Mouse (Mus musculus) stomach, embryonic 14.5 days (tissue): ENCODE results near the gene Klf6. TPM values are rescaled to one million over a fixed set of nuclear protein-coding genes. Genes with fewer than 3 reads are reported as not detected.

ENCODE experiments used
- ATAC-seq: fragments of 200-750 bp; cut with Nextera tagmentation; 2 replicates; pipeline ENCODE4 v1.8.0; 2017; ENCODE audit warnings: low read depth, moderate TSS enrichment; ENCODE audit not compliant: insufficient number of reproducible peaks, insufficient read depth, low FRiP score
- H3K27ac ChIP-seq: fragments of 300-500 bp; sonication (generic); 2 replicates; pipeline ENCODE4 v1.5.1; 2014; ENCODE audit warnings: mild to moderate bottlenecking, low read length, moderate library complexity, mixed read lengths
- H3K27me3 ChIP-seq: fragments of 300-500 bp; sonication (generic); 2 replicates; pipeline ENCODE4 v1.6.1; 2014; ENCODE audit warnings: low read length, control low read depth, mixed read lengths; ENCODE audit not compliant: control insufficient read depth, insufficient read depth
- H3K36me3 ChIP-seq: fragments of 300-500 bp; sonication (generic); 2 replicates; pipeline ENCODE4 v1.6.1; 2014; ENCODE audit warnings: mild to moderate bottlenecking, control low read depth, low read length, moderate library complexity, mixed read lengths; ENCODE audit not compliant: control insufficient read depth, insufficient read depth
- H3K4me1 ChIP-seq: fragments of 300-500 bp; sonication (generic); 2 replicates; pipeline ENCODE4 v1.6.1; 2014; ENCODE audit warnings: low read length, control low read depth, mixed read lengths; ENCODE audit not compliant: control insufficient read depth, insufficient read depth
- H3K4me2 ChIP-seq: fragments of 300-500 bp; sonication (generic); replicated peaks from 2 replicates; pipeline ENCODE4 v1.6.1; 2014; ENCODE audit warnings: low read depth, low read length, control low read depth
- H3K4me3 ChIP-seq: fragments of 300-500 bp; sonication (generic); 2 replicates; pipeline ENCODE4 v1.5.1; 2014; ENCODE audit warnings: low read depth, low read length, control low read depth
- H3K9ac ChIP-seq: fragments of 300-500 bp; sonication (generic); replicated peaks from 2 replicates; pipeline ENCODE4 v1.6.1; 2014; ENCODE audit warnings: low read depth, mild to moderate bottlenecking, control low read depth, low read length, moderate library complexity, mixed read lengths
- H3K9me3 ChIP-seq: fragments of 300-500 bp; sonication (generic); 2 replicates; pipeline ENCODE4 v1.6.1; 2016; ENCODE audit warnings: low read depth, low read length, control low read depth; ENCODE audit not compliant: control insufficient read depth
- WGBS: fragments of 180-500 bp; shearing (Covaris S2); extraction: QIAGEN DNeasy Blood & Tissue Kit; methylation state at CpG from one replicate; pipeline ENCODE4 v1.1.7; 2014; 5-methylcytosine and 5-hydroxymethylcytosine counted together
- microRNA-seq: library from miRNA; unstranded; fragments of <30 nt; microRNA quantifications from one replicate; pipeline ENCODE4, GENCODE M21; 2016
- polyA plus RNA-seq: library from polyadenylated mRNA; unstranded; fragments of >200 nt; fragmentation: Nextera tagmentation; extraction: Ambion mirVana; gene quantifications from 2 replicates; pipeline ENCODE4 v1.2.1, GENCODE M21; 2014

The Klf6 gene
- polyA plus RNA-seq, 1 experiment from 2014 or later, result 90.3 TPM

GRCm38 (mm10) chr13:5897176-5897959, 36.1 kb downstream of the Klf6 start:
- no peaks in the 10 kb centered on the region for H3K36me3 ChIP-seq
- WGBS, result 54% methylated on average over 14 of the region's 14 CpGs
- no peak overlapping the region for H3K27ac ChIP-seq
- ATAC-seq, result no peak
- no peaks in the 10 kb centered on the region for H3K4me1 ChIP-seq
- H3K9ac ChIP-seq, result no peak overlapping the region
- H3K27me3 ChIP-seq, result no peaks in the 10 kb centered on the region
- no peaks in the 10 kb centered on the region for H3K9me3 ChIP-seq
- H3K4me3 ChIP-seq, result no peak overlapping the region
- H3K4me2 ChIP-seq, result no peak overlapping the region

- WGBS, result 75% methylated on average over 1 of the region's 1 CpGs
- Histone ChIP-seq H3K4me3 (no peak overlapping the region), H3K9me3 (no peaks in the 10 kb centered on the region), H3K27ac (no peak overlapping the region), H3K4me1 (no peaks in the 10 kb centered on the region), H3K4me2 (no peak overlapping the region), H3K27me3 (no peaks in the 10 kb centered on the region), H3K9ac (no peak overlapping the region), H3K36me3 (no peaks in the 10 kb centered on the region)
- ATAC-seq, result no peak
Observed at GRCm38 (mm10) chr13:5899021-5899420, 37.7 kb downstream of the Klf6 start.

DNA sequence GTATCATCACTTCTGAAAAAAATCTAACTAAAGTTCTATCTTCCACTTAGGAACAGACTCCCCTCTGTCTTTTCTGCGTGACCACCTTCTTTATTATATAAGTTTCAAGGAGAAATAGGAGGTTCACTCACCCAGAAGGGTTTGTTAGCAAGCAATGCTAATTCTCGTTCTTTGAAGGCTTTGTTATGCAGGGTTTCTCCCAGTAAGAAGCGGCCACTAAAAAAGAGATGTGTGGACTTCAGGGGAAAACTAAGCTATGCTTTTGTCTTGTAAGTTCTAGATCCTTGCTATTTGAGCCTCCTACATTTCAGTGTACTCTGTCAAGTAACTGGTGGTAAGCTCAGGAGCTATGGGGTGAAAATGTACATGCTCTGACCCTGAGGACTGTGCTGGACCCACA, 38.4 kb downstream of the Klf6 start:
- Histone ChIP-seq H3K9me3 (no peaks in the 10 kb centered on the region), H3K9ac (no peak overlapping the region), H3K36me3 (no peaks in the 10 kb centered on the region), H3K27me3 (no peaks in the 10 kb centered on the region), H3K4me1 (no peaks in the 10 kb centered on the region), H3K27ac (no peak overlapping the region), H3K4me3 (no peak overlapping the region), H3K4me2 (no peak overlapping the region)
- WGBS, result 75% methylated on average over 3 of the region's 3 CpGs
- ATAC-seq, result no peak

DNA sequence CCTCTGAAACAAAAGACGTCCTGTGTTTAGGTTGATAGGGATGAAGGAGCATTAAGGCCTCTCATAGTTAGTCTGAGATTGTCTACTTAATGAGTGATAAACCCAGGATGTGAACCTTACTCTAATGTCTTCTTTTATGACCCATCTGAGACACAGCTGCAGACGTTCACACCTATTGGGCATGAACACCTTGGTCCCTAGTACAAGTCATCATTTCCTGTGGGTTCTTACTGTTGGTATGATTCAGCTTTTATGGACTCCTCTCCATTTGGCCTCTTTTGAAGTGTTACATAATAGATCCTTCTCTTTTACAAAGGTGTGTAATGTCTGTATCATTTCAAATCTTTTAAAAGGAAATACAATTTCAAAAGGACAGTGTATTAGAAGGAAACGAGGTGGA, 51.9 kb downstream of the Klf6 start:
- Histone ChIP-seq H3K4me1 (no peaks in the 10 kb centered on the region), H3K9me3 (no peaks in the 10 kb centered on the region), H3K4me2 (no peak overlapping the region), H3K27me3 (no peaks in the 10 kb centered on the region), H3K4me3 (no peak overlapping the region), H3K9ac (no peak overlapping the region), H3K27ac (no peak overlapping the region), H3K36me3 (no peaks in the 10 kb centered on the region)
- ATAC-seq, result no peak
- WGBS, result 59% methylated on average over 3 of the region's 3 CpGs

DNA sequence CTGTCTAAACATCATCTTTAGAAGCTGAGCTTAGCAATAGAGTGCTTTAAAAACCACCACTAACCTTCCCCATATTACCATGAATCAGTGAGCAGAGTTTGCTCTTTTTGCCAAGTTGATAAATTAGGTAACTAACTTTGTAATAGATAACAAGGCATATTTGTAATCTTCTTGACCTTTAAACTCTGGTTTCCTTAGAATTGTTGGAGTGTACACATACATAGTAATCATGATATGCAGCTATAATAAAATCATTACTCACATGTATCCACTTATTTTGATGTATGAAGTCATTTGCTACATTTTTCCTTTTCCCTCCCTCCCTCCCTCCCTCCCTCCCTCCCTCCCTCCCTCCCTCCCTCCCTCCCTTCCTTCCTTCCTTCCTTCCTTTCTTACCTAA, 56.1 kb downstream of the Klf6 start:
- no peak overlapping the region for H3K9ac ChIP-seq
- no peak overlapping the region for H3K4me2 ChIP-seq
- H3K9me3 ChIP-seq, result no peaks in the 10 kb centered on the region
- ATAC-seq, result no peak
- no peaks in the 10 kb centered on the region for H3K36me3 ChIP-seq
- H3K27me3 ChIP-seq, result no peaks in the 10 kb centered on the region
- H3K27ac ChIP-seq, result no peak overlapping the region
- no peak overlapping the region for H3K4me3 ChIP-seq
- no peaks in the 10 kb centered on the region for H3K4me1 ChIP-seq

- no peak for ATAC-seq
- Histone ChIP-seq H3K9me3 (no peaks in the 10 kb centered on the region), H3K4me3 (no peak overlapping the region)
Observed at GRCm38 (mm10) chr13:5919966-5920365, 58.7 kb downstream of the Klf6 start.

More at GRCm38 (mm10) chr13:5919966-5920365, 58.7 kb downstream of the Klf6 start:
- H3K4me2 ChIP-seq, result no peak overlapping the region
- 74% methylated on average over 4 of the region's 4 CpGs for WGBS
- H3K36me3 ChIP-seq, result no peaks in the 10 kb centered on the region
- H3K27me3 ChIP-seq, result no peaks in the 10 kb centered on the region
- H3K9ac ChIP-seq, result no peak overlapping the region
- no peaks in the 10 kb centered on the region for H3K4me1 ChIP-seq
- H3K27ac ChIP-seq, result no peak overlapping the region

Small RNA genes within 50 kb of the gene (microRNA-seq; reads per million reads assigned to microRNA genes)
- gene Gm26043, result not detected
